Mouse (Mus musculus) ES-E14 (cell line): Measurements from ENCODE around the gene Sez6l2.

ENCODE experiments used
- CHD2 ChIP-seq: IDR thresholded peaks from 2 replicates; pipeline ENCODE4 v1.6.1; 2014; ENCODE audit warnings: mild to moderate bottlenecking, low read depth, low read length, inconsistent platforms
- MAFK ChIP-seq: IDR thresholded peaks from 2 replicates; pipeline ENCODE4 v1.6.1; 2014; ENCODE audit warnings: mild to moderate bottlenecking, low read depth, low read length, inconsistent platforms; ENCODE audit not compliant: insufficient read depth

DNA sequence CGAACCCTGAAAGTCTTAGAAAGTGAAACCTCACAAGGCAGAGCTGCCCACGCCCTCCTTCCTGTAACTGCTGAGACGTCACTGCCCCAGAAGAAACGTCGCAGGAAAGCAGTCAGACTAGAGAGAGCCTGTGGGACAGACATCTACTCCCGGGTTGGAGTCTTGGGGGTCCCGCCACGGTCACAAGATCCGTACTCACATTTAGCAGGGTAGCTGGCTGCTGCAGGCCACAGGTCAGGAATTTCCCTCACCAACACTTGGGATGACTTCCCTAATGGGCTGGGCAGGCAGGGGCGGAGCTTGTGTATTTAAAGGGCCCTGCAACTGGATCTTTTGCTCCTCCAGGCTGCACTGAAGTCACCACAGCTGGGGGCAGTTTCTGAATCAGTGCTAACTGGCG is 64.0 kb downstream of the Sez6l2 start, which contains the start of gene Mvp:
- TF ChIP-seq CHD2 (no peak), MAFK (no peak)
